Mouse (Mus musculus) mouse embryonic stem cell (cell line): ENCODE results near the gene Utp4.

Experiments
- in situ Hi-C, 2 experiments: fragments of 300-500 bp; cut with MboI; formaldehyde crosslinking; loops; 1 replicate in 1 of 2; 3 replicates in 1 of 2; pipeline ENCODE4 v1.14.3; 2019 to 2020; ENCODE audit warnings: low sequenced_read_pairs in 2 of 2, low pct_unique_long_range_greater_than_20kb in 1 of 2, mixed read lengths in 1 of 2; ENCODE audit not compliant: unreplicated experiment in 1 of 2

Utp4 gene

GRCm38 (mm10) chr8:106893481-106894156 is at the start of gene Utp4:
Gene Utp4 (plus strand): TSS chr8:106893636.
- in situ Hi-C loops, result no loop called here

DNA sequence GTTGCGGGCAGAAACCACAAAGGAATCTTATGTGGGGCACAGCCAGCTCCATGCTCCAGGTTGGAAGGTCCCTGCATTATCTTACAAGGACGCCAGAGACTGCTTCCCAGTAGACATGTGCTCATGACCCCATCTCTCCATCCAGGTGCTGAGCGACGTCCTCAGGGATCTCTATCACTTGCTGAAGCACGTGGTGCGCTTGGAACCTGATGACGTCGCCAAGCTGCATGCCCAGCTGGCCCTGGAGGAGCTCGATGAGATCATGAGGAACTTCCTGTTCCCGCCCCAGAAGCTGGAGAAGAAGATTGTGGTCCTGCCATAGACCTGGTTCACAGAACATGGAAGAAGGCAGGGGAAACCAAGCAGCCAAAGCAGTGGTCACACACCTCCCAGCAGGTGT is 43.4 kb upstream of the Utp4 start:
- in situ Hi-C loops, result loop anchor here in 1 of 2 experiments (25.0 kb wide), 1 partner anchor 288 kb away; the partner anchor contains the start of gene Gm10073

GRCm38 (mm10) chr8:106854534-106855241 is 38.7 kb upstream of the Utp4 start:
- in situ Hi-C loops, result loop anchor here in 1 of 2 experiments (25.0 kb wide), 1 partner anchor 292 kb away; the partner anchor contains the start of gene Gm10073

DNA sequence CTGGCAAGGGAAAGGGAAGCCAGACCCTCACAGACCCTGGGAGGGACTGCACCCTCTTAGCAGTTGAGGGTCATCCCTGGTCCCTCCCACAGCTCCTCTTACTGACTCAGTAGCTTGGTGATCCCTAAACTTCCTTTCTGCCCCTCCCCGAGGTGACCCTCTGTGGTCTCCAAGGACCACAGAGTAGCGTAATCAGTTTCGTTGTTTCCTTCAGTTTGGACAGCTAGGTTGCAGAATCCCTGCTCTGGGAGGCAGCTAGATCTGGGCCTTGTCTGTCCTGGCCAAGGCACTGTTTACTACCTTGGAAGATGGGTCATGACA is 38.2 kb upstream of the Utp4 start:
- in situ Hi-C loops, result loop anchor here in 1 of 2 experiments (25.0 kb wide), 1 partner anchor 293 kb away; the partner anchor contains the start of gene Gm10073

DNA sequence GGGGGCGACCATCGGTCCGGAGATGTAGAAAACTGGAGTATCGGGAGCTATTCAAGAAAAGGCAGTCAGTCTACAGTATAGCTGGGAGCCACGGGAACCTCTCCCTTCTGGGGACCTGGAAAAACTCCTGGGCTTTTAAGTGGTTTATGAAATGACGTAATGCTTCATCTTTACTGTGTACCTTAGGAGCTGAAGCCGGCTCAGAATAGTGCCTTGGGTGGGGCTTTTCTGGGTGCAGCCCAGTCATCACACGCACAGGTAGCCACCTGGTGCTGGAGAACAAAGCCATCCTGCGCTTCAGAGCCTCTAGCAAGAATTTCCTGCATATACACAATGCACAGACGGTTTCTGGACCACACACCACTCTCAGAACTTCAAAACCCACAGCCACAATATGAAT is 30.6 kb upstream of the Utp4 start:
- in situ Hi-C loops, result loop anchor here in 1 of 2 experiments (25.0 kb wide), 1 partner anchor 301 kb away; the partner anchor contains the start of gene Gm10073

- in situ Hi-C loops, result loop anchor here in 1 of 2 experiments (25.0 kb wide), 1 partner anchor 303 kb away; the partner anchor contains the start of gene Gm10073
These were observed 28.1 kb upstream of the Utp4 start for GRCm38 (mm10) chr8:106865354-106865753.

DNA sequence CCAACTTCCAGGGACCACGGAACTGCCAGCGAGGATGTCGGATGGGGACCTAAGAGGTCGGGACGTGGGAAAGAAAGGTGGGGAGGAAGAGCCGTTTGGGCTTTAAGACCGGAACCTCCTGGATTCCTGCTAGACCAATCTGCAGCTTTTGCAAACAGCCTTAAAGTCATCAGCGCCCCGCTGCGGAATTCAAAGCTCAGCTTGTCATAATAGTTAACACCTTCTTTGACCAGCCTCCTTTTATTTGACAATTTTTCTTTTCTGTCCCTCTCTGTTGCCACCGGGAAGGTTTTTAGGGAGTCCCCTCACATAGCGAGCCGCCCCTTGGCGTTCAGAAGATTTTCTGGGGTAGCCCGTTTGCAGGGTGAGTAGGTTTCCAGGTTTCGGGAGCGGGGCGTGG is 23.4 kb upstream of the Utp4 start, which contains the start of gene Has3:
Gene Has3 (plus strand): TSS at position 192 of the 400 bp plus-strand sequence.
- in situ Hi-C loops, result loop anchor here in 1 of 2 experiments (25.0 kb wide), 1 partner anchor 308 kb away; the partner anchor contains the start of gene Gm10073

GRCm38 (mm10) chr8:106870537-106871327 is 22.7 kb upstream of the Utp4 start:
- in situ Hi-C loops, result loop anchor here in 1 of 2 experiments (25.0 kb wide), 1 partner anchor 308 kb away; the partner anchor contains the start of gene Gm10073

DNA sequence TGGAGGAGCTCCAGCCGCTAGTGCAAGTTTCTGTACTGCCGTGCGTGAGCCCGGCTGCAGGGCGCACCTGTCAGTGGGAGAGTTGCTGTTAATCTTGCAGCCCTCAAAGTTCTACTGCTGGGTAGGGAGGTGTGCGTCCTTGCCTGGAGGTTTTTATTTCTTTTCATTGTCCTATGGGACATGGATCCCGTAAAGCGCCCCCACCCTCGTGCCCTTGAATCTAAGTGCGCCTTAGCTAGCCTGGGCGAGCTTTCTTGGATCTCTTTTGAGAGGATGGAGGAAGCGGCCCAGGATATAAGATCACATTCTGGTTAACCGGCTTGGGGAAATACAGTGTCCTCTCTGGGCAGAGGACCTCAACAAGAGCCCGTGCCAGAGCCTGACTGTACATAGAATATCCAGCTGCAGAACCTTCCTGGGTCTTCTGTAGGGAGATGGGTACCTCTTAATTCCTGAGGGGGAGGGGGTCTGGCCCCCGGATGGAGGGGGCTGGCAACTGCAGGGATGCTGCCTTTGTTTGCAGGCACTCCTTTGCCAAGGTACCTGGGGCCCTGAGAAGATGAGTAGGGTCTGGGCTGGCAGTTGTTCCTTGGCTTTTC is 22.0 kb upstream of the Utp4 start:
- in situ Hi-C loops, result loop anchor here in 1 of 2 experiments (25.0 kb wide), 1 partner anchor 309 kb away; the partner anchor contains the start of gene Gm10073

DNA sequence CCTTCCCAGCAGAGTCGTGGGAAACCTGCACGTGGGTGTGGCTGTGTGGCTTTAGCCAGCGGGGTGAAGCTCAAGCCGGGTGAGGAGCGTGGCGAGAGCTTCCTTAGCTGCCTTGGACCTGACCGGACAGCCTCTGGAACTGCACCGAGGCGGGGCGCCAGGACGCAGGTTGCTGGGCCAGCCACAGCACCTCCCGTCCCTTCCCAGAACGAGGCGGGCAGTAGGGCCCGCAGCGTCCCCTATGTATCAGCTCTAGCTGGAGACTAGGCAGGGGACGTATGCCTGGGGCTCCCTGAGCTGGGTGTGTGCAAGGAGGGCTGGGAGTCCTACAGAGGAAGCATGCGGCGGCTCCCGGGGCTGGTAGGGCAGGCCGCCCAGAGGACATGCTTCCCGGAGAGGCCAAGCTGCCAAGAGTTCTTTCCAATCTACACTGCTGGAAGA is 21.5 kb upstream of the Utp4 start:
- in situ Hi-C loops, result loop anchor here in 1 of 2 experiments (25.0 kb wide), 1 partner anchor 310 kb away; the partner anchor contains the start of gene Gm10073

DNA sequence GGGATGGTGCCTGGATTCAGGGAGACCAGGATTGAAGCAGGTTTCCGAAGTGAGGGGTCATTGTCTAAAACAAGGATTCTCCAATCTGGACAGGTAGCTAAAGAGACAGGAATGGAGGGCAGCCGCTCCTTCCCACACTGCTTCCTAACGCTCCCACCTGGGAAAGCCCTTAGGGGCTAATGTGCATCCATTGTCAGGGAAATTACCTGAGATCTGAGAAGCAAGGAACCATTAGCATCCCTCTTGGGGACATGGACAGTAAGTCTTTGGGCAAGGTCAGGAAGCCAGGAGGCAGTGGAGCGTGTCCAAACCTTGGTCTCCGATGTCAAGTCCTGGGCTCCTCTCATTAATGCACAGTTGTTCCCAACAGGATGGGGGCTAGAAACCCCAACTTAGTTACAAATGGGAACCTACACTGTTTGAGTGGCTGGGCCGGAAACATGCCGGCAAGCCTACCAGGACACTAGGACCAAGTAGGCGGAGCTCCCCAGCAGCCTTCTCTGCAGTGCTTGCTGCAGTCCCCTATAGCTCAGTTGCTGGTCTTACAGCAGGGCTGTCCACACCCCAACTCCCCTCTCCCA is 20.9 kb upstream of the Utp4 start:
- in situ Hi-C loops, result loop anchor here in 1 of 2 experiments (25.0 kb wide), 1 partner anchor 310 kb away; the partner anchor contains the start of gene Gm10073

DNA sequence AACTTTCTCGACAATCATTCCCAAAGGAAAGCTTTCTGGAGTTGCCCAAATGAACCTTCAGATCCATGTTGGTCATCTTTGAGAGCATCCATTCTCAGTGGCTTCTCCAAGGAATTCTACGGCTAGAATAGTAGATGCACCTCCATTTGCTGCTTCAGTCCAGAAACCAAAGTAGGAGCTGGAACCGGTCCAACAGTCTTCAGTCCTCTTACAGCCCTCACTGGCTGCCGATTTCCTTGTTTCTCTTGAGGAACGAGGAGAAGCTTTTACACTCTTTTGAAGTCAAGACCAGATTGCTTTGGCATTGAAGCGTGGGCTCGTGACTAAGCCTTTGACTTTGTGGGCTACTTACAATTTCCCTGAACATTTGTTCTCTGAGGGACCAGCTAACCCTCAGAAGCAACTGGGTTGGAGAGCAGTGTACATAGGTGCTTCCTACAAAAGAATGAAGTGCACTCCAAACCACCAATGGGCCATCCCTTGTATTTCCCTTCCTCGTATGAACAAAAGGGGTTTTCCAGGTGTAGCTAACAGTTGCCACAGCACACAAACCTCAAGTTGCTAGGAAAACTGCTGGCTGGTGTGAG is 13.2 kb upstream of the Utp4 start:
- in situ Hi-C loops, result loop anchor here in 1 of 2 experiments (10.0 kb wide), 1 partner anchor 185 kb away; no protein-coding TSS in a partner anchor

DNA sequence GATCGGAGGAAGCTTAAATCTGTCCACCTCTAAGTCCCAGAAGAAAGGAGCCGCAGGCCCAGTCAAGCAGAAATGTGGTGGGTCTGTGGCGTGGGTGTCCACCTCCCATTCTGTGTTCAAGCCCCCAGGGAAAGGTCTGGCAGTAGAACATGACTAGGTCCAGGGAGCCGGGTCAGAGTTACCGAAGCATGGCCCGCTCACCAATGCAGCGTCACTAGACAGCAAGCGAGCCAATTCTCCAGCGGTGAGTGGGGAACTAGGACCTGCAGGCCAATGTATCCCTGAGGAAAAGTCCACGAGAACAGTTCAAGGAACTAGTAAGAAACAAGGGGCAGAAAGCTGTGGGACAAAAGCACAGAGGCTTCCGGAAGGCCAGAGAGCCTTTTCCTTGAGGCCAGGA is 9.3 kb upstream of the Utp4 start:
- in situ Hi-C loops, result loop anchor here in 1 of 2 experiments (10.0 kb wide), 1 partner anchor 189 kb away; no protein-coding TSS in a partner anchor

DNA sequence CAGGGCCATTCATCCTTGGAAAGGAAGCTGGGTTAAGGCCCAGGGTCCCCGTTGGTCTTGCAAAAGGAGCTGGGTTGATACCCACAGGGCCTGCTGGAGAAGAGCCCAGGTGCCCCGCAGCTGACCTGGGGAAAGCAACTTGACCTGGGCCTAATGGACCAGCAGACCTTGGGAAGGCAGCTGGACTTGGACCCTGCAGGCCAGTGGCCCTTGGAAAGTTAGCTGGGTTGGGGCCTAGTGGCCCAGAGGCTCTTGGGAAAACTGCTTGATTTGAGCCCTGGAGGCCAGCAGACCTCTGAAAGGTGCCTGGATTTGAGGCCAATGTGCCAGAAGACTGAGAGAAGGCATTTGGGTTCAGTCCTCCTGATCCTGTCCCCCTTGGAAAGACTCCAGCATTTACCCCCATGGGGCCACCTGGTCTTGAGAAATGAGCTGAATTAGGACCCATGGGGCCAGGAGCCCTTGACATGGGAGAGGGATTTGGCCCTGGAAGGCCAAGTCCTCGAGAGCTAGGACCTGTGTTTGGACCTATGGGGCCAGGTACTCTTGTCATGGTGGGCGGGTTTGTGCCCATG is 8.5 kb upstream of the Utp4 start:
- in situ Hi-C loops, result loop anchor here (5.0 to 10.0 kb wide), 2 partner anchors 188 to 190 kb away; no protein-coding TSS in a partner anchor

- in situ Hi-C loops, result loop anchor here (5.0 to 10.0 kb wide), 2 partner anchors 190 to 193 kb away; no protein-coding TSS in a partner anchor
These were observed 5.9 kb upstream of the Utp4 start for GRCm38 (mm10) chr8:106887336-106888189.

GRCm38 (mm10) chr8:106888803-106889202 is 4.6 kb upstream of the Utp4 start:
- in situ Hi-C loops, result loop anchor here (5.0 to 10.0 kb wide), 2 partner anchors 192 to 194 kb away; no protein-coding TSS in a partner anchor
